Mouse (Mus musculus) myocyte (in vitro differentiated cells): ENCODE data around the gene Utp4. TPM values are rescaled to one million over a fixed set of nuclear protein-coding genes. Genes with fewer than 3 reads are reported as not detected.

ENCODE experiments used
- H3K27me3 ChIP-seq: one replicate; pipeline ENCODE4 v1.6.1; 2011; ENCODE audit not compliant: control insufficient read depth, insufficient read depth, insufficient read length
- H3K36me3 ChIP-seq: one replicate; pipeline ENCODE4 v1.6.1; 2011; ENCODE audit not compliant: control insufficient read depth, insufficient read depth
- H3K4me2 ChIP-seq: one replicate; pipeline ENCODE4 v1.6.1; 2011; ENCODE audit warnings: low read depth, control low read depth
- H3K4me3 ChIP-seq: one replicate; pipeline ENCODE4 v1.5.1; 2011; ENCODE audit warnings: mild to moderate bottlenecking, control low read depth, moderate library complexity
- H3K79me2 ChIP-seq: one replicate; pipeline ENCODE4 v1.6.1; 2011; ENCODE audit not compliant: control insufficient read depth, insufficient read depth
- H3ac ChIP-seq: one replicate; pipeline ENCODE4 v1.6.1; 2011; ENCODE audit not compliant: control insufficient read depth, insufficient read length
- CEBPB ChIP-seq: IDR thresholded peaks from 2 replicates; pipeline ENCODE4 v1.6.1; 2011; ENCODE audit warnings: mild to moderate bottlenecking, moderate library complexity; ENCODE audit not compliant: poor library complexity, insufficient read depth, severe bottlenecking
- E2F4 ChIP-seq: IDR thresholded peaks from one replicate; pipeline ENCODE4 v1.6.1; 2011; ENCODE audit warnings: mild to moderate bottlenecking, control low read depth, moderate library complexity; ENCODE audit not compliant: insufficient read depth
- MAX ChIP-seq: IDR thresholded peaks from one replicate; pipeline ENCODE4 v1.6.1; 2011; ENCODE audit warnings: low read depth, mild to moderate bottlenecking, control low read depth
- MYOD1 ChIP-seq, 3 experiments: IDR thresholded peaks; one replicate each; pipeline ENCODE4 v1.6.1; 2011; ENCODE audit warnings: control low read depth in 2 of 3, low read depth in 2 of 3, mild to moderate bottlenecking in 2 of 3, moderate library complexity in 1 of 3; ENCODE audit not compliant: insufficient read length in 2 of 3, control insufficient read depth in 1 of 3
- MYOG ChIP-seq, 3 experiments: IDR thresholded peaks; one replicate each; pipeline ENCODE4 v1.6.1; 2011; ENCODE audit warnings: control low read depth in 2 of 3, low read depth in 2 of 3, mild to moderate bottlenecking in 2 of 3; ENCODE audit not compliant: insufficient read length in 2 of 3, control insufficient read depth in 1 of 3, insufficient read depth in 1 of 3
- POLR2A ChIP-seq: IDR thresholded peaks from one replicate; pipeline ENCODE4 v1.6.1; 2011; ENCODE audit warnings: low read depth, mild to moderate bottlenecking, control low read depth, moderate library complexity; ENCODE audit not compliant: insufficient read length
- POLR2AphosphoS2 ChIP-seq: IDR thresholded peaks from one replicate; pipeline ENCODE4 v1.6.1; 2011; ENCODE audit warnings: low read depth, control low read depth; ENCODE audit not compliant: insufficient read length
- REST ChIP-seq: IDR thresholded peaks from one replicate; pipeline ENCODE4 v1.6.1; 2011; ENCODE audit warnings: mild to moderate bottlenecking, control low read depth, moderate library complexity; ENCODE audit not compliant: insufficient read depth, insufficient read length
- SRF ChIP-seq: IDR thresholded peaks from one replicate; pipeline ENCODE4 v1.6.1; 2011; ENCODE audit warnings: low read depth; ENCODE audit not compliant: control insufficient read depth, insufficient read length
- TCF12 ChIP-seq: IDR thresholded peaks from one replicate; pipeline ENCODE4 v1.6.1; 2011; ENCODE audit warnings: mild to moderate bottlenecking, control low read depth; ENCODE audit not compliant: poor library complexity, insufficient read depth, severe bottlenecking
- TCF3 ChIP-seq: IDR thresholded peaks from one replicate; pipeline ENCODE4 v1.6.1; 2011; ENCODE audit warnings: low read depth, control low read depth; ENCODE audit not compliant: insufficient read length
- USF1 ChIP-seq: IDR thresholded peaks from one replicate; pipeline ENCODE4 v1.6.1; 2011; ENCODE audit warnings: low read depth, mild to moderate bottlenecking, control low read depth, moderate library complexity
- polyA plus RNA-seq: library from polyadenylated mRNA; unstranded; fragments of >200 nt; fragmentation: generic; extraction: Trizol; gene quantifications from one replicate; pipeline ENCODE4 v1.2.1, GENCODE M21; 2012; ENCODE audit warnings: missing spikeins

Gene Utp4
- polyA plus RNA-seq, 1 experiment = 45.8 TPM

GRCm38 (mm10) chr8:106948678-106949243, 55.3 kb downstream of the Utp4 start:
- Histone ChIP-seq H3K36me3 (no peaks in the 10 kb centered on the region), H3K27me3 (no peaks in the 10 kb centered on the region), H3K4me3 (no peak overlapping the region), H3K4me2 (no peak overlapping the region), H3K79me2 (peaks cover 68% of the 10 kb centered on the region), H3ac (no peak overlapping the region)
- TF ChIP-seq MAX (no peak), REST (no peak), POLR2AphosphoS2 (no peak), E2F4 (no peak)

- TF ChIP-seq SRF (no peak), CEBPB (no peak), REST (no peak), TCF3 (no peak), USF1 (no peak), TCF12 (no peak), E2F4 (no peak), POLR2A (no peak), MYOG (IDR thresholded peaks at IDR 0.05; ENCODE audit: control insufficient read depth in 1 of 3, insufficient read depth in 1 of 3, insufficient read length in 2 of 3, low read depth in 2 of 3) (no peak), POLR2AphosphoS2 (no peak), MYOD1 (IDR thresholded peaks at IDR 0.05; ENCODE audit: control insufficient read depth in 1 of 3, insufficient read length in 2 of 3, low read depth in 2 of 3) (no peak), MAX (no peak)
- H3K36me3 ChIP-seq = no peaks in the 10 kb centered on the region
- H3K27me3 ChIP-seq = no peaks in the 10 kb centered on the region
- no peak overlapping the region for H3K4me2 ChIP-seq
- no peak overlapping the region for H3K4me3 ChIP-seq
- no peak overlapping the region for H3ac ChIP-seq
- peaks cover 52% of the 10 kb centered on the region for H3K79me2 ChIP-seq
These were observed 58.3 kb downstream of the Utp4 start for GRCm38 (mm10) chr8:106951707-106952106.

- Histone ChIP-seq H3K79me2 (peaks cover 40% of the 10 kb centered on the region), H3K4me3 (no peak overlapping the region), H3K36me3 (no peaks in the 10 kb centered on the region), H3ac (no peak overlapping the region), H3K4me2 (peak overlapping the region; percentile 37), H3K27me3 (no peaks in the 10 kb centered on the region)
- TF ChIP-seq MAX (peak; percentile 51), CEBPB (peak; percentile 64), MYOG (IDR thresholded peaks at IDR 0.05; ENCODE audit: control insufficient read depth in 1 of 3, insufficient read depth in 1 of 3, insufficient read length in 2 of 3, low read depth in 2 of 3) (no peak), E2F4 (no peak), MYOD1 (IDR thresholded peaks at IDR 0.05; ENCODE audit: control insufficient read depth in 1 of 3, insufficient read length in 2 of 3, low read depth in 2 of 3) (no peak), POLR2A (no peak), TCF12 (no peak), REST (no peak), TCF3 (no peak), SRF (no peak), USF1 (peak; percentile 72), POLR2AphosphoS2 (no peak)
These were observed 60.1 kb downstream of the Utp4 start for GRCm38 (mm10) chr8:106953571-106953970.

GRCm38 (mm10) chr8:106957086-106957485, 63.6 kb downstream of the Utp4 start:
- Histone ChIP-seq H3K27me3 (no peaks in the 10 kb centered on the region), H3K4me3 (no peak overlapping the region), H3K4me2 (no peak overlapping the region), H3K79me2 (peaks cover 35% of the 10 kb centered on the region), H3K36me3 (no peaks in the 10 kb centered on the region), H3ac (no peak overlapping the region)
- no peak for TF ChIP-seq POLR2AphosphoS2
- TF ChIP-seq MYOG (IDR thresholded peaks at IDR 0.05; ENCODE audit: control insufficient read depth in 1 of 3, insufficient read depth in 1 of 3, insufficient read length in 2 of 3, low read depth in 2 of 3) = no peak
- TF ChIP-seq USF1 = no peak
- no peak for TF ChIP-seq MAX

GRCm38 (mm10) chr8:106958212-106958611, 64.8 kb downstream of the Utp4 start:
- no peaks in the 10 kb centered on the region for H3K27me3 ChIP-seq
- H3K79me2 ChIP-seq = peaks cover 42% of the 10 kb centered on the region
- H3ac ChIP-seq = no peak overlapping the region
- no peak overlapping the region for H3K4me2 ChIP-seq
- TF ChIP-seq TCF12 (no peak), POLR2AphosphoS2 (no peak), MYOD1 (IDR thresholded peaks at IDR 0.05; ENCODE audit: control insufficient read depth in 1 of 3, insufficient read length in 2 of 3, low read depth in 2 of 3) (no peak), MYOG (IDR thresholded peaks at IDR 0.05; ENCODE audit: control insufficient read depth in 1 of 3, insufficient read depth in 1 of 3, insufficient read length in 2 of 3, low read depth in 2 of 3) (no peak), CEBPB (no peak), REST (no peak), TCF3 (no peak), USF1 (no peak), SRF (no peak)
- no peak overlapping the region for H3K4me3 ChIP-seq
- no peaks in the 10 kb centered on the region for H3K36me3 ChIP-seq
